Mouse (Mus musculus) forebrain, embryonic 12.5 days (tissue): ENCODE results near the gene Tbx10. TPM values are rescaled to one million over a fixed set of nuclear protein-coding genes. Genes with fewer than 3 reads are reported as not detected.

ENCODE experiments used
- polyA plus RNA-seq: library from polyadenylated mRNA; unstranded; fragments of >200 nt; fragmentation: Nextera tagmentation; extraction: Ambion mirVana; gene quantifications from 2 replicates; pipeline ENCODE4 v1.2.1, GENCODE M21; 2016

Gene Tbx10
- polyA plus RNA-seq, 1 experiment from 2014 or later: not detected

Other genes starting within 250 kb of the Tbx10 start
- 58.0 and 60.6 TPM in 2 replicates for gene Kmt5b, start 225.3 kb upstream of the Tbx10 start, polyA plus RNA-seq
- gene Chka, start 141.0 kb upstream of the Tbx10 start, polyA plus RNA-seq: 63.5 and 69.6 TPM in 2 replicates
- gene Tcirg1, start 85.6 kb upstream of the Tbx10 start, polyA plus RNA-seq: 10.3 and 12.4 TPM in 2 replicates
- gene Ndufs8, start 80.0 kb upstream of the Tbx10 start, polyA plus RNA-seq: 166 and 168 TPM in 2 replicates
- gene Aldh3b1, start 62.9 kb upstream of the Tbx10 start, polyA plus RNA-seq: 0.64 and 0.69 TPM in 2 replicates
- 4.8 TPM in 2 replicates for gene Unc93b1, start 57.6 kb upstream of the Tbx10 start, polyA plus RNA-seq
- gene Aldh3b3, start 34.1 kb upstream of the Tbx10 start, polyA plus RNA-seq: not detected in 2 replicates
- gene Aldh3b2, start 20.4 kb upstream of the Tbx10 start, polyA plus RNA-seq: 0.26 and 0.70 TPM in 2 replicates
- gene Acy3, start 6.2 kb upstream of the Tbx10 start, polyA plus RNA-seq: 0.58 and 1.4 TPM in 2 replicates
- 19.3 and 20.8 TPM in 2 replicates for gene Nudt8, start 7.8 kb downstream of the Tbx10 start, polyA plus RNA-seq
- gene Gm49405, start 7.9 kb downstream of the Tbx10 start, polyA plus RNA-seq: 4.1 and 4.3 TPM in 2 replicates
- 6.3 TPM in 2 replicates for gene Doc2g, start 10.6 kb downstream of the Tbx10 start, polyA plus RNA-seq
- gene Ndufv1, start 20.1 kb downstream of the Tbx10 start, polyA plus RNA-seq: 186 and 204 TPM in 2 replicates
- gene Gstp1, start 45.2 kb downstream of the Tbx10 start, polyA plus RNA-seq: 321 and 346 TPM in 2 replicates
- 1.6 and 5.5 TPM in 2 replicates for gene Gstp2, start 53.3 kb downstream of the Tbx10 start, polyA plus RNA-seq
- not detected in 2 replicates for gene Gstp3, start 66.8 kb downstream of the Tbx10 start, polyA plus RNA-seq
- gene Cabp2, start 88.8 kb downstream of the Tbx10 start, polyA plus RNA-seq: not detected in 2 replicates
- gene Cdk2ap2, start 104.4 kb downstream of the Tbx10 start, polyA plus RNA-seq: 70.4 and 73.9 TPM in 2 replicates
- gene Pitpnm1, start 107.2 kb downstream of the Tbx10 start, polyA plus RNA-seq: 21.5 and 22.9 TPM in 2 replicates
- gene Aip, start 133.1 kb downstream of the Tbx10 start, polyA plus RNA-seq: 56.4 and 60.7 TPM in 2 replicates
- gene Gpr152, start 147.0 kb downstream of the Tbx10 start, polyA plus RNA-seq: not detected in 2 replicates
- 0.09 TPM in 2 replicates for gene Cabp4, start 151.3 kb downstream of the Tbx10 start, polyA plus RNA-seq
- gene Coro1b, start 155.9 kb downstream of the Tbx10 start, polyA plus RNA-seq: 125 and 135 TPM in 2 replicates
- gene Ptprcap, start 160.9 kb downstream of the Tbx10 start, polyA plus RNA-seq: 0.51 and 0.74 TPM in 2 replicates
- gene Rps6kb2, start 170.6 kb downstream of the Tbx10 start, polyA plus RNA-seq: 59.5 and 62.5 TPM in 2 replicates
- 3.2 TPM in 2 replicates for gene Carns1, start 182.7 kb downstream of the Tbx10 start, polyA plus RNA-seq
- gene Tbc1d10c, start 198.5 kb downstream of the Tbx10 start, polyA plus RNA-seq: 0.31 and 0.86 TPM in 2 replicates
- gene Ppp1ca, start 199.3 kb downstream of the Tbx10 start, polyA plus RNA-seq: 689 and 709 TPM in 2 replicates
- gene Rad9a, start 208.9 kb downstream of the Tbx10 start, polyA plus RNA-seq: 38.8 and 42.2 TPM in 2 replicates
- gene Clcf1, start 221.5 kb downstream of the Tbx10 start, polyA plus RNA-seq: 0.85 and 1.2 TPM in 2 replicates
- not detected in 2 replicates for gene AC109138.7, start 221.6 kb downstream of the Tbx10 start, polyA plus RNA-seq
- gene Pold4, start 239.1 kb downstream of the Tbx10 start, polyA plus RNA-seq: 11.7 and 13.1 TPM in 2 replicates